Mouse (Mus musculus): ENCODE measurements around the gene Gnai3.

Gene Gnai3

GRCm38 (mm10) chr3:108145534-108146445, at the start of gene Gnai3:
Gene Gnai3, minus strand, starts transcription at chr3:108146146.
- in situ Hi-C loops (cut with MboI, MseI), result no loop called here

- in situ Hi-C loops (cut with MboI, MseI), result no loop called here
Measured at GRCm38 (mm10) chr3:108195287-108195686, 49.3 kb upstream of the Gnai3 start.

GRCm38 (mm10) chr3:108193686-108194085, 47.7 kb upstream of the Gnai3 start:
- in situ Hi-C loops (cut with MboI, MseI), result no loop called here

GRCm38 (mm10) chr3:108189897-108190296, 44.0 kb upstream of the Gnai3 start:
- in situ Hi-C loops (cut with MboI, MseI), result no loop called here

DNA sequence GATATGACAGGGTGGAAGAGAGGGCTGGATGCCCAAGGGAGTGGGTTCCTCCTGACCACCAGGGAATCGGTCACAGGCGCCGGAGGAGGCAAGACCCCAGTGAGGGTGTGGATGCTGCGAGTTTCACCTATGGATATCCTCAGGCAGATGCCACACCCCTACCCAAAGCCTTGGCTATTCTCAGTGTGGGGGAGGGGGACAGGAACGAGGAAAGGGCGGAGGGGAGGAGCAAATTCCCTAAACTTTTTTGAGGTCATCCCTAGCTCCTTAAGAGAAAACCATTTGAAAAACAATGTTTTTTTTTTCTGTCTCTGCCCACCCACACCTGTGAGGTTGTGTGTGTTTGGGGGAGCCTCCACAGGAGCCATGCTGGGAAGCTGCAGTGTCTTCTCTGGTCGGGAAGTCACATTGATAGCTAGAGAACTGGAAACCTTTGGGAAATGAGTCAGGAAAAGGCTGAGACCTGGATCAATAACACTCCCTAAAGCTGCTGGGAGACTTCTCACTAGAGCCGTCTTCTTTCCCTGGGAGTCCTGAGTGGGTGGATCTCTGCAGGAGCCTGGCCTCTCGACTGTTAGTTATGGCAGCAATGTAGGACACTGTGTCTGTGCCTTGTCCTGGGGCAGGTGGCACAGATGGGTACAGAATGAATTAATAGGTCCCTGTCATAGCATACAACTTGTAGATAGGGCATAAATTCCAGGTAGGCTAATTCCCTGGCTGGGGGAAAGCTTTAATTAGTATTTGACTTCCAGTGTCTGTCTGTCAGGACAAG, 43.0 kb upstream of the Gnai3 start:
- in situ Hi-C loops (cut with MboI, MseI), result no loop called here

- in situ Hi-C loops (cut with MboI, MseI), result no loop called here
Measured at GRCm38 (mm10) chr3:108187111-108187795, 41.3 kb upstream of the Gnai3 start.

DNA sequence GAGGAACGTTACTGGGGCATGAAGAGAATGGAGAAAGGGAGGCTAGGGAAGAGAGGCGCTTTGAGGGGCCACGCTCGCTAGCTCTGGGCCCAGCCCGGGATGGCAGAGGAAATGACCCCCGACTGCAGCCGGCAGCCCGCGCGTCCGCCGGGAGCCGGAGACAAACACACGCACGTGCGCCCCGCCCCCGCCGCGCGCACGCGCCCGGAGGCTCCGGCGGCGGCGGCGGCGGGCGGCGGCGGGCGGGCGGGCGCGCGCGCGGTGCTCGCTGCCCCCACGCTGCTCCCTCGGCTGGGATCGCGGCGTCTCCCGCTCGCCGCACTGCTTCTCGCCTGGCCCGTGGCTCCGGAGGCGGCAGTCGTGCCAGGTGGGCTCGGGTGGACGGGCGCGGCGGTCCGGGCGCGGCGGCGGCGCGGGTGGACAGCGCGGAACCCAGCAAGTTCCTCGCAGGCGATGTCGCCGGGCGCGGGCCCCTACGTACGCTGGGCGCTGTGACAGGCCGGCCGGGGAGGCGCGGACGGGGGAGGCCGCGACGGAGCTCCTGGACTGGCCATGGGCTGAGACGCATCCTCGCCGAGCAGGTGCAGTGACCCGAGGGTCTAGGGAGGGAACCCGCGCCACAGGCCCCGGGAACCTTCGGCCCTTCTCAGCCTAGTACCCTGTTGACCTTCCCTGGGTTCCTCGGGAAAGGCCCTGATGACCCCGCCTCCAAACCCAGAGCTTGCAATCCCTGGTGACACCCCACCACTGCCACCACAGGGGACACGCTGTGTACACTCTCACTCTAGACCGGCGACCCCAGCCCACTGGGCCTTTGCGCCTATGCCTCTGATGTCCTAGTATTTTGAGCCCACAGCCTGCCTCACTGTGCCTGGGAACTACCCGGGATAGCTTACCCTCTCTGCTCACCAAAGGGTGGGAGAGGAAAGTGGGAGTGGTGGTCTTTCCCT, 40.4 kb upstream of the Gnai3 start, which contains the start of gene Amigo1:
TSS of gene Amigo1 (plus strand) at position 238 of the 950 bp plus-strand sequence.
- in situ Hi-C loops (cut with MboI, MseI), result no loop called here

DNA sequence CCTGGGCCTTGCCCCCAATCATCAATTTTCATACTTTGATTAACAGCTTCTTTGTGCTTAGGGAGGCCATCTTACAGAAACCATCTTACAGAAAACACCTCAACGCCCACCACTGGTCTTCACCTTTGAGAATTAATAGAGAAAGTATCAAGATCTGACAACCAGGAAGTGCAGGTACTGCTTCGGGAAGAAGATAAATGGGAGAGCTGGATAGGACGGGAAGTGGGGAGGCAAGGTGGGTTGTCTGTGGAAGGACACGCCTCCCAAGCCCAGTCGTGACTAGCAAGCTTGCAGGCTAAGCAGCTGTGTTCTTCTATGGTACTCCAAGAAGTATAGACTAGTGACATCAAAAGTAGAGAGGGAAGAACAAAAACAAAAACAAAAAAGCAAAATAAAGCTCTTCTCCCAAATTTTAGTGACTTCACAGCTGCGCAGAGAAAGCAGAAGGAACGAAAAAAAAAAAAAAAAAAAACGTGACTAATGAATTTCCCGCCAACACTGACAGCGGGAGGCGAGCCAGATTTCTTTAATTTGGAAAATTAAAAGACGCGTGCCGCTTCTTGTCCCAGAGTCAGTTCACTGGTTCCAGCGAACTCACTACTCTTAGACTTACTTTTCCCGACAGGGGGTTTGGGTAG, 39.6 kb upstream of the Gnai3 start:
- in situ Hi-C loops (cut with MboI, MseI), result no loop called here

DNA sequence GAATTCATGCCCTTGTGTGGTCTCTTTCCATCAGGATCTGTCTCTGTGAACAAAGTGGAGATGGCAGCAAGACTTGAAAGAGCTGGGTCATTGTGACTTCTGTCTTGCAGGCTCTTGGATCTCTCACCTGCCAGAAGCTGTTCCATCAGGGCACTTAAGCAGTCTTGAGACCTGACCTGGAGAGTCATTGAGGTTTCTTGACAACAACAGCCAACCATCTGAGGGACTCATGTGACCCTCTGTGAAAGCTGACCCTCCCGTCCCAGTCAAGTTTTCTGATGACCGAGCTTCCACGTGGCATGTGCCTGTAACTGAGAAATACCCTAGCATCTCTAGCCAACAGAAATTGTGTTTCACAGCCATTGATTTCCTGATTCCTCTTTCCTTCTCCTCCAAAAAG, 38.8 kb upstream of the Gnai3 start:
- in situ Hi-C loops (cut with MboI, MseI), result no loop called here

DNA sequence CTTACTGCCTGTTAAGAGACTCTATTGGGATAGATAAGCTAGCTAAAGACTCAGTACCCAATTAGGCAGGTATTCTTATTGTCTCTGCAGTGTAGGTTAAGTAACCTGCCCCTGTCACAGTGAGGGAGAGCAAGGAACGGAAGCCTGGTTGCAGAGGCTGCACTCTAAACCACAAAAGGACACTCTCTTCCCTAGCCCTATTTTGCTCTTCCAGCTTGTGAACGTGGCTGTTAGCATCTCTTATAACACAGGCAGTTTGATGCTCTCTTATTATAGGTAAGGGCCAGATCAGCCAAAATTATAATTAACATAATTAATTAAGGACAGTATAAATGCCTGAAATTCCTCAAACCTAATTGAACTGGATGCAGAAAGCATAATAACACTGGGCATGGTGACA, 34.6 kb upstream of the Gnai3 start:
- in situ Hi-C loops (cut with MboI, MseI), result no loop called here

DNA sequence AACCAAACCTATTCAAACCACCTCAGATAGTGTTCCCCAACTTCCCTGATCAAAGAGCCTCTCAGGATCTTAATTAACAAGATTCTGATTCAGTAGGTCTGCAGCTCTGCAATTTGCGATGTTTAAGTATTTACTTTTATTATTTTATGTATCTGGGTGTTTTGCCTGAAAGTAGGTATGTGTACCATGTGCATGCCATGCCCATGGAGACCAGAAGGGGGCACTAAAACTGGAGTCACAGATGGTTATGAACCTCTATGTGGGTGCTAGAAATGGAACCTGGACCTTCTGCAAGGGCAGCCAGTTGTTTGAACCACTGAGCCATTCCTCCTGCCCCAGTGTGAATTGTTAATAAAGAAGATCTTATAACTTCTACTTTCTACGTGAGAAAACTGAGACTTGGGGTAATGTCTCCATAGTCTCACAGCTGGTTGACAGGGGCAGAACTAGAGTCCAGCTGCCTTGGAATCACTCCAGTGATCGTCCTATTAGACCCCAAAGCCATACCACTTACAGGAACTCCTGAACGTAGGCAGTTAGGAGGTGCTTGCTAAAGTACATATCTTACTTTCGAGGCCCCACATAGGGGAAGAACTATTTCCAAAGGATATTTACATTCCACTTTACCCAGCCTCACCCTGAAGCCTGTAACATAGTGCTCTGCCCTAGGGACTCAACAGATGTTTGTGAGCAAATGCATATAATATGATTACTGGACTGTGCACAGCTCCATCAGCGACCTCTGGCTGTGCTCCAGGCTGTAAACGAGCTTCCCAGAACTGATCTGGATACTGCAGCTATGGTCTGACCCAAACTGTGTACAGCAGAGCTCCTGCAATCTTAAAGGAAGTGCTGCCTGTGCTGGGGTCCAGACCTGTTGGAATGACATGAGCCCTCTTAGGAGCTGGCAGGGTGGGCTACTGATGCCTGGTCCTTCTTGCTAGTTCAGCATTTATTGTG, 33.1 kb upstream of the Gnai3 start:
- in situ Hi-C loops (cut with MboI, MseI), result no loop called here

DNA sequence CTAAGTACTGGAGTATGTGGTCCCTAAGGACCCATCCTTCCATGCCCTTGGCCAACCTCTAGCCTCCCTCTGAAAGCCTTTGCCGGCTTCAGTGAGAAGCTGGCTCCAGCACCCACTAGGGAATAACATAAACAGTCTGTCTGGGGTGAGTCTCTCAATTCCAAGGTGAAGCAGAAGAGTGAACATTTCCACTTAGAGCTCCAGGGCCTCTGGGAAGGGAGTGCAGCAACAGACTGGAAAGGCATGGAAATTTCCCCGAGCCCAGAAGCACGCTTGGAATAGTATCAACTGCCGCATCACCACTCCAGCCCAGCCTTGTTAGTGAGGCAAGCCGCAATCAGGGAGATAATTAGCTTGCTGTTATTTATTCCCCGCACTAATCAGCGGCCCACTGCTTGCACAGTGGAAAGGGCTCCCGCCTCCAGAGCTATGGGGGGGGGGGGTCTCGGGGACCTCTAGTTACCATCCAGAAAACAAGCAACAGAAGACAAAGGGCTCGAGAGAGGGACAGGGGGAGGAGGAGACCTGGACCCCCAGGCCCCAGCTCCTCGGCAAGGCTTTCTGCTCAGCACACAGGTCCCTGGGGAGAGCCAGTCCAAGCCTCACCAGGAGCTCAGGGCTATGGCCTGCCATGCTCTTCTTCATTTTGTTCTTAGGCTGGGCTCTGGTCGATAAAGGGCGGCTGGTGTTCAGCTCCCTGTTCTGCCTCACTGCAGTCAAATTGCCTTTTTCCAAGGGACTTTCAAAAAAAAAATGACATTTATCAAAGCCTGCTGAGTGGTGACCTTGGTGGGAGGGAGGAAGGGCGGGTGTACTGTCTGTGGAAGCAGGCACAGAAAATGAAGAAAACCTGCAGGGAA, 29.0 kb upstream of the Gnai3 start:
- in situ Hi-C loops (cut with MboI, MseI), result no loop called here

DNA sequence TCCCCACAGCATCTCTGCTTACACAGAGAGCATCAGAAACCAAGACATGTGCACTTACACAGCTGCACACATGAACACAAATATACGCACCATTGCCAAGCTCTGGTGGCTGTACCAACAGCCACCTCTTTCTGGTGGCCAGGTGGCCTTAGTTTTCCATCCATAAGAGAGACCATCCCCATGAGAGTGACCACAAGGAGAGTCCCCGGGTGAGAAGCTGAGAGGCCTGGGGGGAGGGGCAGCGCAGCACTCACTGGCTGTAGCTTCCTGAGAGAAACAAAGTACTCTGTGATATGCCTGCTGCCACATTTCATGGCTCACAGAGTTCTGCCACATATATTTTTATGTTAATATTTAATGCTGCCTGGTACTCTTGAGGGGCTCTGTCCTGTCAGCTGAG, 23.3 kb upstream of the Gnai3 start:
- in situ Hi-C loops (cut with MboI, MseI), result loop anchor here (5.0 kb wide), 1 partner anchor 203 kb away; no protein-coding TSS in a partner anchor

- in situ Hi-C loops (cut with MboI, MseI), result loop anchor here (5.0 kb wide), 1 partner anchor 205 kb away; no protein-coding TSS in a partner anchor
Measured at GRCm38 (mm10) chr3:108167499-108167898, 21.6 kb upstream of the Gnai3 start.

GRCm38 (mm10) chr3:108166486-108167211, 20.7 kb upstream of the Gnai3 start:
- in situ Hi-C loops (cut with MboI, MseI), result loop anchor here (5.0 kb wide), 1 partner anchor 206 kb away; no protein-coding TSS in a partner anchor

DNA sequence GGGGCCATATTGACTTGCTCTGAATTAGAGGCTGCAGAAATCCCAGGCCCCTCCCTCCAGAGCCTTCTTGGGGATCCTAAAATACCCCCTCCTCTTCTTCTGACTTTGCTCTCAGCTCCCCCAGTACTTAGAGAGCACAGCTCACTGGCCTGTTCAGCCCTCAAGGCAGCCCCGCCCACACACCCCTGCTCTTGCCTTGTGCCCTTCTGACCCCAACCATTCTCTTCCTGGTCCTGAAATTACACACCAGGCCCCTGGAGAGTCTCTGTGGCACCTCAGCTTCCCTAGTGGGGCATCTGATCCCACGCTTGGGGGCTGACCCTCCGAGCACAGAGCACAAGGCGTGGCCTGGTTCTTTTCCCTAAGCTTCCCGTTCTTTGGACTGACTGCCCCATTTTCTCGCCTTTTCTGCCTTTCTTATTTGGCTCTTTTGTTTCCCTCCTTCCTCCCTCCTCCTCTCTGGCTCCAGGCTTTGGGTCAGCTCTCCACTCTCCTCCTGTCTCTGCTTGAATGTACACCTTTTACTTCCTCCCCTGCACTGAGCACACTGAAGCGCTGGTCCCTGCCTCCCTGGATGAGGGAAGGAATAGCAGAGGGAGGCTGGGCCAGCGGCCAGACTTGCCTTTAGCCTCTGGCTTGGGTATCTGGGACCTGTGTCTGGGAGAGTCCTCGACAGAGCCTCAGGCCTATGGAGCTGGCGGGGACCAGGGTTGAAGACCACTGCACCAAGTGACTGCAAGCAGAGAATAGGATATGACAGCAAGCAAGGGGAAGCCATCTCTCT, 19.8 kb upstream of the Gnai3 start:
- in situ Hi-C loops (cut with MboI, MseI), result loop anchor here (5.0 kb wide), 1 partner anchor 207 kb away; no protein-coding TSS in a partner anchor

Measured in T-helper 1 cell (primary cell).